Comparison of ENCODE assay signal across 21 mouse cellular contexts in genomic region chr13:64049535-64049934, GRCm38 (mm10). TPM values are rescaled to one million over a fixed set of nuclear protein-coding genes. Genes with fewer than 3 reads are reported as not detected.
"Had no signal": no experiment of that assay in that cellular context is flagged by ENCODE, and none has a peak within 500 bp of the region (broad histone marks: within the 10 kb centered on the region; RNA-seq: fewer than 3 reads in every experiment).

No protein-coding gene starts in this region.

- H3K9me3 ChIP-seq: lung, embryonic 15.5 days had no signal

- H3K9ac ChIP-seq: kidney, embryonic 15.5 days; limb, embryonic 13.5 days; lung, embryonic 15.5 days; midbrain, embryonic 15.5 days had no signal

- H3K4me1 ChIP-seq: kidney, embryonic 15.5 days; limb, embryonic 13.5 days; lung, embryonic 15.5 days; midbrain, embryonic 15.5 days had no signal

- DNase-seq: kidney, adult 2 months; kidney, postnatal 14 days; left cerebral cortex, postnatal 4 days; lung, postnatal 14 days; right cerebral cortex, postnatal 14 days; thymus, postnatal 4 days had no signal

- H3K36me3 ChIP-seq: kidney, embryonic 15.5 days; limb, embryonic 13.5 days; lung, embryonic 15.5 days; midbrain, embryonic 15.5 days had no signal

- H3K27ac ChIP-seq: kidney, embryonic 15.5 days; limb, embryonic 13.5 days; lung, embryonic 15.5 days; midbrain, embryonic 15.5 days had no signal

- H3K4me3 ChIP-seq: kidney, embryonic 15.5 days; limb, embryonic 13.5 days; lung, embryonic 15.5 days; midbrain, embryonic 15.5 days had no signal

- H3K27me3 ChIP-seq: kidney, embryonic 15.5 days; limb, embryonic 13.5 days; lung, embryonic 15.5 days; midbrain, embryonic 15.5 days had no signal

- ATAC-seq: intestine, embryonic 16.5 days; midbrain, embryonic 15.5 days had no signal

- H3K4me2 ChIP-seq: kidney, embryonic 15.5 days; limb, embryonic 13.5 days; lung, embryonic 15.5 days; midbrain, embryonic 11.5 days; midbrain, embryonic 15.5 days had no signal

RNA-seq across cellular contexts. Expression of gene Hsd17b3, which starts 39.5 kb away (rescaled TPM):
- total RNA-seq: layer of hippocampus, adult 8-10 months; layer of hippocampus, postnatal 14 days; left cerebral cortex, adult 18-20 months; left cerebral cortex, postnatal 10 days had no signal
- polyA plus RNA-seq: intestine, embryonic 16.5 days; kidney, adult 2 months; kidney, embryonic 15.5 days; large intestine, adult 2 months; limb, embryonic 13.5 days; liver, embryonic 16.5 days; lung, embryonic 15.5 days; midbrain, embryonic 11.5 days; midbrain, embryonic 15.5 days; neural tube, embryonic 14.5 days; spleen, adult 2 months; stomach, embryonic 16.5 days had no signal
